Mouse (Mus musculus) hindbrain, embryonic 16.5 days (tissue): ENCODE results near the gene Plin2. TPM values are rescaled to one million over a fixed set of nuclear protein-coding genes. Genes with fewer than 3 reads are reported as not detected.
A peak's percentile ranks its signal among the peaks of the same experiment; 100 is the strongest.
"Not testable (repeated sequence)": the region's sequence is repeated elsewhere in the genome, so short reads cannot be mapped to it uniquely, and the experiment has no call there.

Source experiments
- ATAC-seq: fragments of 200-750 bp; cut with Nextera tagmentation; 2 replicates; pipeline ENCODE4 v1.8.0; 2017; ENCODE audit warnings: moderate TSS enrichment, moderate library complexity
- H3K27ac ChIP-seq: fragments of 300-500 bp; sonication (generic); 2 replicates; pipeline ENCODE4 v1.5.1; 2014; ENCODE audit warnings: low read depth, mild to moderate bottlenecking, control low read depth, low read length, moderate library complexity
- H3K27me3 ChIP-seq: fragments of 300-500 bp; sonication (generic); replicated peaks from 2 replicates; pipeline ENCODE4 v1.6.1; 2014; ENCODE audit warnings: low read length; ENCODE audit not compliant: control insufficient read depth, insufficient read depth
- H3K36me3 ChIP-seq: fragments of 300-500 bp; sonication (generic); 2 replicates; pipeline ENCODE4 v1.6.1; 2014; ENCODE audit warnings: mild to moderate bottlenecking, low read length, moderate library complexity, mixed read lengths; ENCODE audit not compliant: control insufficient read depth, insufficient read depth
- H3K4me1 ChIP-seq: fragments of 300-500 bp; sonication (generic); 2 replicates; pipeline ENCODE4 v1.6.1; 2014; ENCODE audit warnings: low read depth, low read length; ENCODE audit not compliant: control insufficient read depth, insufficient read depth
- H3K4me2 ChIP-seq: fragments of 300-500 bp; sonication (generic); 2 replicates; pipeline ENCODE4 v1.6.1; 2014; ENCODE audit warnings: mild to moderate bottlenecking, low read length, control low read depth, moderate library complexity
- H3K4me3 ChIP-seq: fragments of 300-500 bp; sonication (generic); 2 replicates; pipeline ENCODE4 v1.5.1; 2014; ENCODE audit warnings: mild to moderate bottlenecking, low read length, control low read depth, moderate library complexity
- H3K9ac ChIP-seq: fragments of 300-500 bp; sonication (generic); 2 replicates; pipeline ENCODE4 v1.6.1; 2014; ENCODE audit warnings: low read depth, mild to moderate bottlenecking, control low read depth, low read length, moderate library complexity
- H3K9me3 ChIP-seq: fragments of 300-500 bp; sonication (generic); 2 replicates; pipeline ENCODE4 v1.6.1; 2014; ENCODE audit warnings: mild to moderate bottlenecking, low read length, moderate library complexity; ENCODE audit not compliant: control insufficient read depth
- WGBS: fragments of 180-500 bp; shearing (Covaris S2); extraction: QIAGEN DNeasy Blood & Tissue Kit; methylation state at CpG from one replicate; pipeline ENCODE4 v1.1.7; 2014; 5-methylcytosine and 5-hydroxymethylcytosine counted together
- polyA plus RNA-seq: library from polyadenylated mRNA; unstranded; fragments of >200 nt; fragmentation: Nextera tagmentation; extraction: Ambion mirVana; gene quantifications from 2 replicates; pipeline ENCODE4 v1.2.1, GENCODE M21; 2015

Plin2 gene
- polyA plus RNA-seq, 1 experiment from 2014 or later: 49.5 TPM

GRCm38 (mm10) chr4:86622532-86622931, 47.3 kb downstream of the Plin2 start:
- not testable (repeated sequence) for H3K9me3 ChIP-seq, H3K9ac ChIP-seq, H3K27ac ChIP-seq, H3K4me3 ChIP-seq, H3K27me3 ChIP-seq, ATAC-seq, H3K4me1 ChIP-seq, H3K4me2 ChIP-seq, H3K36me3 ChIP-seq
- WGBS: 89% methylated on average over 1 of the region's 1 CpGs

GRCm38 (mm10) chr4:86622116-86622515, 47.7 kb downstream of the Plin2 start:
- 70% methylated on average over 3 of the region's 3 CpGs for WGBS
- ATAC-seq: no peak
- Histone ChIP-seq H3K4me2 (no peak overlapping the region), H3K9me3 (no peaks in the 10 kb centered on the region), H3K27me3 (no peaks in the 10 kb centered on the region), H3K36me3 (no peaks in the 10 kb centered on the region), H3K27ac (no peak overlapping the region), H3K9ac (no peak overlapping the region), H3K4me3 (no peak overlapping the region), H3K4me1 (no peaks in the 10 kb centered on the region)

DNA sequence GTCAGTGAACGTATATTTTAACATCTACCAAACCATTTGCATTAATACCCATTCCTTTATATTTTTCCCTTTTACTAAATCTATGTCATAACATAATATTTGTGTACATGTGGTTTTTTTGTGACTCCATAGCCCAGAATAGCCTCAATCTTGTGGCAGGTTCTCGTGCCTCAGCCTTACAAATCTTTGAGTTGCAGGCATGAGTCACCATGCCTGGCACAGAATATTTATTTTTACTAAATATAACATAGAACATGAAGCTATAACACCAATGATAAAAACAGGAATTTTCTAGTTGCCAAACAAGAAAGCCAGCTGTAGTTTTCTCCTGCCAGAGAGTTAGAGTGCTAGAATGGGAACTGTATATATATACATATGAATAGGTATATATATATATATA, 49.4 kb downstream of the Plin2 start:
- H3K27ac ChIP-seq: no peak overlapping the region
- 86% methylated on average over 2 of the region's 2 CpGs for WGBS
- H3K27me3 ChIP-seq: no peaks in the 10 kb centered on the region
- H3K4me1 ChIP-seq: no peaks in the 10 kb centered on the region
- H3K4me2 ChIP-seq: no peak overlapping the region
- H3K4me3 ChIP-seq: no peak overlapping the region
- ATAC-seq: no peak
- no peaks in the 10 kb centered on the region for H3K9me3 ChIP-seq
- no peaks in the 10 kb centered on the region for H3K36me3 ChIP-seq
- no peak overlapping the region for H3K9ac ChIP-seq

DNA sequence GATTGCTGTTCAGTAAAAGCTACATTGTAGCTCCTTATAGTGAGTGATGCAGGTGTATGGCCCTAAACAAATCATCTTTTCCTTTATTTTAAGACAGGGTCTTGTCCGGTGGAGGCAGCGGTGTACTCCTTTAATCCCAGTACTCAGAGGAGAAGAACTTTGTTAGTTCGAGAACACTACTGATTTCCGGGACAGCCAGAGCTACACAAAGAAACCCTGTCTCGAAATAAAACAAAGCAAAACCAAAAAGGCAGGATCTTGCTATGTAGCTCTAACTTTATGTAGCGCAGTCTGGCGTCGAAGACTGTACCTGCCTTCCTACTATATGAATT, 57.6 kb downstream of the Plin2 start:
- peak overlapping the region; percentile 91 for H3K4me3 ChIP-seq
- no peaks in the 10 kb centered on the region for H3K9me3 ChIP-seq
- peaks cover 8% of the 10 kb centered on the region for H3K4me1 ChIP-seq
- peak overlapping the region; percentile 56; the same call in 1 of the 2 replicates for H3K27ac ChIP-seq
- 34% methylated on average over 8 of the region's 8 CpGs for WGBS
- H3K27me3 ChIP-seq: no peaks in the 10 kb centered on the region
- no peak for ATAC-seq
- H3K4me2 ChIP-seq: peak overlapping the region; percentile 59
- peak overlapping the region; percentile 55 for H3K9ac ChIP-seq
- no peaks in the 10 kb centered on the region for H3K36me3 ChIP-seq

- ATAC-seq: peak; percentile 100
- H3K4me3 ChIP-seq: peak within 1 kb of the TSS; percentile 91
- H3K27ac ChIP-seq: peak within 1 kb of the TSS; percentile 56; the same call in 1 of the 2 replicates
- H3K4me1 ChIP-seq: peaks cover 8% of the 10 kb centered on the region
- peak within 1 kb of the TSS; percentile 91 for H3K4me2 ChIP-seq
- H3K36me3 ChIP-seq: no peaks in the 10 kb centered on the region
- WGBS: under 1% methylated on average over 56 of the region's 59 CpGs
- no peaks in the 10 kb centered on the region for H3K9me3 ChIP-seq
- H3K27me3 ChIP-seq: no peaks in the 10 kb centered on the region
- H3K9ac ChIP-seq: peak within 1 kb of the TSS; percentile 77
Measured at GRCm38 (mm10) chr4:86611524-86612288, 58.2 kb downstream of the Plin2 start, which contains the start of gene Haus6. Gene Haus6, minus strand, starts transcription at chr4:86612055.

Other genes with a start within 250 kb of the Plin2 start
- gene Saxo1, start 111.7 kb downstream of the Plin2 start, polyA plus RNA-seq: not detected in 2 replicates
- 154 and 160 TPM in 2 replicates for gene Rraga, start 94.4 kb downstream of the Plin2 start, polyA plus RNA-seq
- gene Haus6, start 58.0 kb downstream of the Plin2 start, polyA plus RNA-seq: 5.0 and 5.5 TPM in 2 replicates
- gene Dennd4c, start 78.5 kb upstream of the Plin2 start, polyA plus RNA-seq: 3.0 and 3.2 TPM in 2 replicates
- 300 and 377 TPM in 2 replicates for gene Rps6, start 187.4 kb upstream of the Plin2 start, polyA plus RNA-seq
- gene Acer2, start 204.3 kb upstream of the Plin2 start, polyA plus RNA-seq: 15.2 and 18.2 TPM in 2 replicates